Mouse (Mus musculus): Measurements from ENCODE around the gene Repin1.

- no peak for TF ChIP-seq EP300 (IDR thresholded peaks at IDR 0.05; ENCODE audit: insufficient read depth, low read depth, low read length)
- no peak for TF ChIP-seq POLR2A (IDR thresholded peaks at IDR 0.05; ENCODE audit: insufficient read depth, low read depth, low read length)
- no peak for TF ChIP-seq CTCF (IDR thresholded peaks at IDR 0.05)
Observed at GRCm38 (mm10) chr6:48573981-48574380, 19.7 kb upstream of the Repin1 start.
